Mouse (Mus musculus) testis, adult 10 weeks (tissue): Measurements from ENCODE around the gene Gm28047. TPM values are rescaled to one million over a fixed set of nuclear protein-coding genes. Genes with fewer than 3 reads are reported as not detected.

Experiments
- polyA plus RNA-seq: library from polyadenylated mRNA; stranded (reverse); fragments of 350-450 nt; fragmentation: Illumina TruSeq; extraction: RNeasy Lipid Tissue Mini Kit (QIAGEN cat#74804); gene quantifications from one replicate; pipeline ENCODE4 v1.2.3, GENCODE M21; 2014; ENCODE audit warnings: low read depth, low replicate concordance

Gm28047 gene
- not detected for polyA plus RNA-seq

DNA sequence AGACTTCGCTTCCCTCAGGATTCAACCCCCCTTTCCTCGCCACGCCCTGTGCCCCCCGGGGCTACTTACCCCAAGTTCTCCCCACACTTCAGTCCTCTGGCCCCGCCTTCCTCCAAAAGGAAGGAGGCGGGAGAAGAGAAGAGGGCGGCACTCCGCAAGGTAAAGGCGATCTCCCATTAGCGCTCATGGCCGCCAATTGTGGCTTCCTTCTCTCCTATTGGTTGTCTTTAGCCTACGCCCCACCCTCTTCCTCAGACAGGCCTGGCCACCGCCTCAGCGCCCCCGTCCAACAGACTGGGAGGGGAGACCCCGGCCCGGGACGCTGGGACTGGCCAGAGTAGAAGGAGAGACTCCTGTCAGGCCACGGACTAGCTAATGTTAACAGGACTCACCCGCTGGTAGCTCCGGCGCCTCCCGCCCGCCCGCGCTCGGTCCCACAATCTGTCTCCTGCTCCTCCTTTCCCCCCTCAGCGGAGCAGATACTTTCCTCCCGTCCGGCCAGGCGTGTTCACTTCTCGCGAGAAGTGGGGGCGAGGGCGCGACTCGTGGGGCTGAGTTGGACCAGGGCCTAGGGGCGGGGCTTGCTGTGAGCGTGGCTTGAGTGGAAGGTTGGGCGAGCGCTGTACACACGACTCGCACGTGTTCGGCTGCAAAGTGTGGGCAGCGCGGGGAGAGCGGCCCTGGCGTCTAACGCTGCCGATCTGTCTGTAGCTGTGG, at the start of gene Gm28047, which contains the start of gene Atf7:
Gm28047 (minus strand) TSS at position 98 of the 717 bp plus-strand sequence.
Atf7 (minus strand) TSS at position 495 of the 717 bp plus-strand sequence.

DNA sequence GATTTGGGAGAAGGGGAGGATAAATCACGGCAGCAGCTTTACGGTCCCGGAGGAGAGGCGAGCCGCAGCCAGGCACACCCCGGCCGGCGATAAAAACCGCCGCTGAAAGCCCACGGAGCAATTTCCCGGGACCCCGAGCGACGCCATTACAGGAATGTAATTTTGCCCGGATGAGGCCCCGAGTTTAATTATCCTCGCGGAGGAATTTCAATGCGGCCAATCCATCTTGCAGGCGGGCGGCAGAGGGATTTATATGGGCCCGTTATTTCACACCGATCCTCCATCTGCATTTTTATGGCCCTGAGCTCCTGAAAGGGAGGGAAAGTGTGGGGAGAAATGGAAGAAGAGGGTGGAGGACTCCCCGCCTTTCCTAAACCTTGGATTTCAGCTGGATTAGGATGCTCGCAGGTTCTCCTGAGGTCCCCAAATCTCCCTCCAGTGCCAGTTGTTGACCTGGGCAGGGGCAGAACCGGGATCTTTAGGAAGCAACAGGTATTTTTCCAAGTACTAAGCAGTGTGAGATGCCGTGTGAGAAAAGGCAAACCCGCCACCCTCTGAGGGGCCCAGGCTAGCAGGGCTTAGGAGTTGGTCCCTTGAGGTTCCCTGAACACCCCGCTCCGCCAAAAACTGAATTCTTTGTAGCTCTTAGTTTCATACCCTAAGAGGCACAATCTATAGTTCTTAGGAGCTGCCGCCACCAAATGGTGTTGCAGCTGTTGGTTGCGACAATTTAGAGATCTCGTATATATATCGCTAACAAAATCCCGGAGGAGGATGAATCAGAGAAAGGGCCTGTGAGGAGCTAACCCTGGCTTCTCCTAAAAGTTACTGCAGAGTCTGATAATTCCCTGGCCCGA, 47.6 kb upstream of the Gm28047 start, which contains the start of gene Atp5g2:
Atp5g2 (minus strand) TSS at position 138 of the 857 bp plus-strand sequence.

DNA sequence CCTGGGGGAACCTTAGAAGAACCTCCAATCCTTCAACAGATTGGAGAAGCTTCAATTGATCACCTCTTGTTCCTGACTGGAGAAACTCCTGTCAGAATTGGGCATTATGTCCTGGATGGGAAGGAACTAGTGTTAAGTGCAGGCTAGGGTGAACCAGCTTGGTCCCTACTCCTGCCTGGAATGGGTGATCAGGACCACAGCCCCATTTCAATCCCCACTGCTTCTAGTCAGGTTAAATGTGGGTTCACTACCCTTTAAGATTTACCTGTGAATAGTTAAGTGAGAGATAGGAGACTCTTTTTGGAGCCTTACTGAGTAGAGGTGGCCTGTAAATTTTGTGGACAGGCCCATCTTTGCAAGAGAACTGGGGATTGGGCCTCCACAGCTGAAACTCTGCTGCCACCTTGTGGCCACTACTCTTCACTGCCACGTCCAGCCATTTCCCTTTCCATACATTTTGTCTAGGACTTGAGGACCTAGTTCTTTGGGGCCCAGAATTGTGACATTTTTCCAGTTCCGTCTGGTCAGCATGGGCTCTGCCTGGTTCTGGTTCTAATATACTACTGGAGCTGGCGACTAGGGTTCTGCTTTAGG, 99.9 kb downstream of the Gm28047 start, which contains the start of gene Npff:
Npff (minus strand) TSS at position 51 of the 594 bp plus-strand sequence.

DNA sequence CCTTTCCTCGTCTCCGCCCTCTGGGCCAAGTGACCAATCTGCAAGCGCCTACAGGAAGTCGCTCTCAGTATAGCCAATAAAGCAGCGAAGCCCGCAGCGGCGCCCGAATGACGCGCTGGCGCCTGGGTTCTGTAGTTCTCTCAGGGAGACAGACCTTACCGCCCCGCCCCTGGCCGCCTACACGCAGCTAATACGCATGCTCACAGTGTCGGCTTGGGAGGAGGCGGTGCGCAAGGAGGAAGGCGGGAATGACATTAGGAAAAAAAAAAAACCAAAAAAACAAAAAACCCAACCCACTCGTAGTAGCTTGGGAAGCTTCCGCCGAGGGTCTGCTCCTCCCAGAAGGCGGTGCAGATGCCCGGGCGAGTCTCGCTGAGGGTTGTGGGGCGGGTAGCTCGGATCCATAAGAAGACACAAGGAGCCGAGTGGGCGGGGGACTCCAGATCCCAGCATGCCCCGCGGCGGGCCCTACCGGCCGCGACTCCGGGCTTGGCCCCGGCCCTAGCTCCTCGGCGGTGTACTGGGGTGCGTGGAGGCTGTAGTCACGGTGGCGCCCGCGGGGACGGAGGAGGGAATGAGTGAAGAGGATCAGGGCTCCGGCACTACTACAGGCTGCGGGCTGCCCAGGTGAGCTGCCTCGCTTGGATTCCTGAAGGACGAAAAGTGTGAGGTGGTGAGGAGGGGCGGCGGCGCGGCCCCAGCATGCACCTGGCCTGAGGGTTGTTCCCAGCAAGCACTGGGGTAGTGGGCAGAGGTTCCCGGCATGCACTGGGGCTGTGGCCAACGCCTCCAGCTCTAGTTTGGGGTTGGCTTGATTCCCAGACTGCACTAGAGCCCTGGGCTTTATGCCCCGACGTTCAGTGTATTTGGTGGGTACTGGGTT, 106.7 kb downstream of the Gm28047 start, which contains the start of gene Tarbp2:
Tarbp2 (plus strand) TSS at position 217 of the 883 bp plus-strand sequence.

DNA sequence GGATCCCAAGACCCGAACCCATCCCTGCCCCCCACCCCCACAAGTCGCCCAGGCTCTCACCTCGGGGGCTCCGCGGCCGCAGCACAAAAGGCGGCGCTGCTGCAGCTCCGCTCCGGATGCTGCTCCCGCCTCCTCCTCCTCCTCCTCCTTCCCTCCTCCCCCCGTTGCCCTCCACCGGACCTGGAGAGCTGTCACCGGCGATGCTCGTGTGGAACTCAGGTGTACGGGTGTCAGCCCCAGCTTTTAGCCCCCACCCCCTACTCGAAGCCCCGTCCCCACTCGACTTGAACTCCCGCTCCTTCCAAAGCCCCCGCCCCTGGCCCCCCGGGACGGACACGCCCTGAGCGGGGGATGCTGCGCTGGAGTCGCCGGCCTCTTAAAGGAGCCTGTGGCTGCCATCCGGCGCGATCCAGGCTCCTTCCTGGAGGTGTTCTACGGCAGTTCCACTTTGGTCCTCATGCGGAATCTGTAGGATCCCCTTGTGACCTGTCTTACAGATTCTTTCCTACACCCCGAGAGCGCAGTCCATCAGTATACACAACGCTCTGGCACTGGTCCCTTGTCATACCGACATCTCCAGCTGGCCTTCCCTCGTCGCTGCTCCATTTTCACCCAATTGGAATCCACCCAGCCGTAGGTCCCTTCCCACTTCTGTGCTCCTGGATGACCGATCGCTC, 108.0 kb downstream of the Gm28047 start, which contains the start of gene Map3k12:
Map3k12 (minus strand) TSS at position 337 of the 677 bp plus-strand sequence.

DNA sequence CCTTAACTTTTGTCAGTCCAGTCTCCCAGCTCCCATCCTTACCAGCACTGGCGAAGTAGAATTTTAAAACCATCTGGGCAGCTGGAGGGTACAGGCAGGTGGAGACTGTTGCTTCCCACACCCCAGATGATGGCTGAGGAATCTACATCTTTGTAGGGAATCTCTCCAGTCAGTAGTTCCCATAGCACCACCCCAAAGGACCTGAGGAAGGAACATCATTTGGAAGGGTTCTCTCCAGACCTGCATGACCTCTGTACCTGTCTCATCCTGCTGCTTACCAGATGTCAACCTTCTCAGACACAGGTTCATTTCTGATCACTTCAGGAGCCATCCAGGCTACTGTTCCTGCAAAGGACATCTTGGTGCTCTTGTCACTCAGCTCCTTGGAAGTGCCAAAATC, 121.4 kb downstream of the Gm28047 start, which contains the start of gene Gm10337:
Gm10337 (plus strand) TSS at position 276 of the 400 bp plus-strand sequence.

Other genes with a start within 250 kb of the Gm28047 start
- gene Sp1, start 218.9 kb downstream of the Gm28047 start, polyA plus RNA-seq: 42.2 TPM
- 3.7 TPM for gene Amhr2, start 179.7 kb downstream of the Gm28047 start, polyA plus RNA-seq
- gene Prr13, start 166.0 kb downstream of the Gm28047 start, polyA plus RNA-seq: 5.6 TPM
- 1,121 TPM for gene Pcbp2, start 154.5 kb downstream of the Gm28047 start, polyA plus RNA-seq
- gene Gm10337, start 121.3 kb downstream of the Gm28047 start, polyA plus RNA-seq: not detected
- 1.4 TPM for gene Map3k12, start 108.0 kb downstream of the Gm28047 start, polyA plus RNA-seq
- gene Tarbp2, start 106.9 kb downstream of the Gm28047 start, polyA plus RNA-seq: 7.4 TPM
- not detected for gene Npff, start 100.1 kb downstream of the Gm28047 start, polyA plus RNA-seq
- 21.2 TPM for gene Atf7, start 397 bp upstream of the Gm28047 start, polyA plus RNA-seq
- gene Atp5g2, start 47.3 kb upstream of the Gm28047 start, polyA plus RNA-seq: 5.0 TPM
- gene Calcoco1, start 97.1 kb upstream of the Gm28047 start, polyA plus RNA-seq: 23.1 TPM